Mouse (Mus musculus): ENCODE measurements around the gene Mup4.

- TF ChIP-seq CTCF (IDR thresholded peaks at IDR 0.05; ENCODE audit: low read depth, low read length) = no peak
- TF ChIP-seq POLR2A (IDR thresholded peaks at IDR 0.05; ENCODE audit: borderline replicate concordance, low read depth, low read length) = no peak
Observed at GRCm38 (mm10) chr4:59937543-59937942, 23.0 kb downstream of the Mup4 start.
